Mouse (Mus musculus) midbrain, postnatal 0 days (tissue): ENCODE results near the gene Prr36. TPM values are rescaled to one million over a fixed set of nuclear protein-coding genes. Genes with fewer than 3 reads are reported as not detected.

Source experiments
- ATAC-seq: fragments of 200-750 bp; cut with Nextera tagmentation; 2 replicates; pipeline ENCODE4 v1.8.0; 2017; ENCODE audit warnings: moderate number of reproducible peaks, mild to moderate bottlenecking, moderate TSS enrichment, moderate library complexity; ENCODE audit not compliant: low FRiP score
- DNase-seq: peaks from one replicate; pipeline ENCODE4 v3.0.0-alpha.2; 2015; ENCODE audit warnings: low spot score
- H3K27ac ChIP-seq: fragments of 300-500 bp; sonication (generic); 2 replicates; pipeline ENCODE4 v1.5.1; 2014; ENCODE audit warnings: low read depth, mild to moderate bottlenecking, low read length, mixed read lengths
- H3K27me3 ChIP-seq: fragments of 300-500 bp; sonication (generic); 2 replicates; pipeline ENCODE4 v1.6.1; 2014; ENCODE audit warnings: low read length, control low read depth, mixed read lengths; ENCODE audit not compliant: insufficient read depth
- H3K36me3 ChIP-seq: fragments of 300-500 bp; sonication (generic); 2 replicates; pipeline ENCODE4 v1.6.1; 2014; ENCODE audit warnings: low read length, control low read depth, mixed read lengths; ENCODE audit not compliant: insufficient read depth
- H3K4me1 ChIP-seq: fragments of 300-500 bp; sonication (generic); 2 replicates; pipeline ENCODE4 v1.6.1; 2014; ENCODE audit warnings: mild to moderate bottlenecking, control low read depth, antibody characterized with exemption, low read length, mixed read lengths; ENCODE audit not compliant: insufficient read depth
- H3K4me2 ChIP-seq: fragments of 300-500 bp; sonication (generic); 2 replicates; pipeline ENCODE4 v1.6.1; 2014; ENCODE audit warnings: low read depth, mild to moderate bottlenecking, low read length, mixed read lengths; ENCODE audit not compliant: poor library complexity, severe bottlenecking
- H3K4me3 ChIP-seq: fragments of 300-500 bp; sonication (generic); 2 replicates; pipeline ENCODE4 v1.5.1; 2014; ENCODE audit warnings: low read depth, mild to moderate bottlenecking, low read length, moderate library complexity
- H3K9ac ChIP-seq: fragments of 300-500 bp; sonication (generic); replicated peaks from 2 replicates; pipeline ENCODE4 v1.6.1; 2014; ENCODE audit warnings: mild to moderate bottlenecking, low read length, moderate library complexity, mixed read lengths; ENCODE audit not compliant: poor library complexity, severe bottlenecking
- H3K9me3 ChIP-seq: fragments of 300-500 bp; sonication (generic); 2 replicates; pipeline ENCODE4 v1.6.1; 2016; ENCODE audit warnings: low read length, control low read depth
- CTCF ChIP-seq: IDR thresholded peaks from 2 replicates; pipeline ENCODE4 v1.5.1; 2016; ENCODE audit warnings: antibody characterized with exemption, mild to moderate bottlenecking
- WGBS: fragments of 180-500 bp; shearing (Covaris S2); extraction: QIAGEN DNeasy Blood & Tissue Kit; methylation state at CpG from one replicate; pipeline ENCODE4 v1.1.7; 2014; 5-methylcytosine and 5-hydroxymethylcytosine counted together
- polyA plus RNA-seq: library from polyadenylated mRNA; unstranded; fragments of >200 nt; fragmentation: Nextera tagmentation; extraction: Ambion mirVana; gene quantifications from 2 replicates; pipeline ENCODE4 v1.2.1, GENCODE M21; 2015
- total RNA-seq: library from RNA; depleted of rRNA; stranded (reverse); fragments of >200 nt; gene quantifications from 2 replicates; pipeline ENCODE4 v1.2.3, GENCODE M21; 2014

Prr36 gene
- total and polyA plus RNA-seq, 2 experiments from 2014 or later: 17.9 to 33.1 TPM

DNA sequence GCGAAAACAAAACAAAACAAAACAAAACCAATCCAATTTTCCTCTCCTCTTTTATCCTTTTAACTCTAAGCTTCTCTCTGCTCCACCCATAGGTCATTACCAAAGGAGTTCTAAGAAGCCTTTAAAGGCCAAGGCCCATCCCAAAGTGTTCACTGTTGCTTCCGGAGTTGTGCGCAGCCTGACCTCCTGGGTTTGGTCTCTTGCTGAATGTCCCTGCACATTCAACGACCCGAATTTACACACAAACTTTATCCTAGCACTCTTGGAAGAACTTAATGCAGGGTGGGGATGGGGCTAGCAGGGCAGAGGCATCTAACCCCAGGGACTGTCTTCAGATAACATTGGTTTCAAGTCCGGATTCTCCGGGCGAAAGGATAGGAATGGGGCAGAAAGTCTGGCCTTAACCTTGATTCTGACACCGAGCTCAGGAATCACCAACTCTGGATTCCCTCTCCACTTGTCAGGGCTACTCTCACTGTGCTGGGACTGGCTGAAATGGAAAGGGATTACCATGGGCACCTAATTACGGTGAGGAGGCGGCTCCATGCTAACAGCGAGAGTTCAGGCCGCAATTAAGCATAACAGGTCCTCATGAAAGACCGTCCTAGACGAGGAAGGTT, 20.7 kb upstream of the Prr36 start:
- H3K9ac ChIP-seq: peak overlapping the region; percentile 59
- peak overlapping the region; percentile 67 for H3K4me2 ChIP-seq
- H3K4me3 ChIP-seq: peak overlapping the region; percentile 82
- TF ChIP-seq CTCF: no peak
- no peaks in the 10 kb centered on the region for H3K27me3 ChIP-seq
- ATAC-seq (peak; percentile 35; the same call in 1 of the 2 replicates), DNase-seq (no peak)
- WGBS: 13% methylated on average over 15 of the region's 15 CpGs
- peak overlapping the region; percentile 89 for H3K27ac ChIP-seq
- H3K9me3 ChIP-seq: no peaks in the 10 kb centered on the region
- peaks cover 9% of the 10 kb centered on the region; the same call in 1 of the 2 replicates for H3K36me3 ChIP-seq
- peaks cover 8% of the 10 kb centered on the region for H3K4me1 ChIP-seq

GRCm38 (mm10) chr8:4230612-4231351, 13.5 kb upstream of the Prr36 start:
- H3K9me3 ChIP-seq: no peaks in the 10 kb centered on the region
- 63% methylated on average over 10 of the region's 10 CpGs for WGBS
- TF ChIP-seq CTCF: no peak

GRCm38 (mm10) chr8:4229784-4230183, 12.5 kb upstream of the Prr36 start:
- DNase-seq (no peak), ATAC-seq (no peak)
- no peak for TF ChIP-seq CTCF
- H3K9me3 ChIP-seq: no peaks in the 10 kb centered on the region
- no peak overlapping the region for H3K4me2 ChIP-seq
- H3K4me3 ChIP-seq: no peak overlapping the region
- no peak overlapping the region for H3K9ac ChIP-seq
- no peaks in the 10 kb centered on the region for H3K36me3 ChIP-seq
- H3K27me3 ChIP-seq: peaks cover 7% of the 10 kb centered on the region
- 57% methylated on average over 5 of the region's 5 CpGs for WGBS
- H3K27ac ChIP-seq: no peak overlapping the region
- H3K4me1 ChIP-seq: no peaks in the 10 kb centered on the region

More at GRCm38 (mm10) chr8:4230612-4231351, 13.5 kb upstream of the Prr36 start:
- Histone ChIP-seq H3K9ac (no peak overlapping the region), H3K4me3 (no peak overlapping the region), H3K4me1 (no peaks in the 10 kb centered on the region), H3K4me2 (no peak overlapping the region), H3K36me3 (no peaks in the 10 kb centered on the region), H3K27ac (no peak overlapping the region), H3K27me3 (peaks cover 7% of the 10 kb centered on the region)
- ATAC-seq (no peak), DNase-seq (no peak)

GRCm38 (mm10) chr8:4227919-4228318, 10.7 kb upstream of the Prr36 start:
- ATAC-seq: no peak
- no peak for TF ChIP-seq CTCF

DNA sequence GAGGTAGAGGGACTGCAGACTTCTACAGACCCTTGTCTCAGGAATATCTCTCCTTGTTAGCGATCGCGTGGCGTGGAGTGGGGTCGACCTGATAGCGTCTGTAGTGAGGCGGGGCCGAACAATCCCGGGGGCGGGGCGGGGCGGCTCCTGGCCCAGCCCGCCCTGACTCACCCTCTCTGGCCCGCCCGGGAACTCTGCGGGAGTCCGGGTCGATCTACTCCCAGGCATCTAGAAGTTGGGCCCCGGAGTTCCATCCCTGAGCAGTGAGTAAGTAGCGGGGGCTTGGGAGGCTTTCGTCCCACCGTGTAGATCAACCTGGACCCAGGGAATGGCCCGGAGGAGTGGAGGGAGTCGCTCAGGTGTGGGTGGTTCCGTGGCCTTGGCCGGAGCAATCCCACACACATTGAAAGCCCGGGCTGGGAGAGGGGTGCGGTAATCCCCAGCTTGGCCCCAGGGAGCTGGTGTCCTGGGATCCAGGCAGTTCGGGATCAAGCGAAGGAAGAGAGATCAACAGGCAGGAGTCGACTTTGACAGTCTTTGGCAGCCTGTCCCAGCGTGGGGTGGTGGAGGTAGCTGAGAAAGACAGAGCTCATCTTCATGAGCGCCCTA, 9.6 kb upstream of the Prr36 start, which contains the start of gene Lrrc8e:
TSS of gene Lrrc8e (plus strand) at position 89 of the 609 bp plus-strand sequence.
- TF ChIP-seq CTCF: no peak
- Histone ChIP-seq H3K27ac (no peak within 1 kb of the TSS), H3K27me3 (peaks cover 7% of the 10 kb centered on the region), H3K4me2 (peak within 1 kb of the TSS; percentile 9), H3K9ac (no peak within 1 kb of the TSS), H3K4me3 (no peak within 1 kb of the TSS), H3K4me1 (no peaks in the 10 kb centered on the region), H3K9me3 (no peaks in the 10 kb centered on the region), H3K36me3 (no peaks in the 10 kb centered on the region)
- 5% methylated on average over 30 of the region's 33 CpGs for WGBS
- ATAC-seq (peak; percentile 38; the same call in 1 of the 2 replicates), DNase-seq (no peak)

More at GRCm38 (mm10) chr8:4227919-4228318, 10.7 kb upstream of the Prr36 start:
- 94% methylated on average over 4 of the region's 4 CpGs for WGBS
- DNase-seq: no peak
- Histone ChIP-seq H3K36me3 (no peaks in the 10 kb centered on the region), H3K4me3 (no peak overlapping the region), H3K9ac (no peak overlapping the region), H3K4me1 (no peaks in the 10 kb centered on the region), H3K4me2 (no peak overlapping the region), H3K27me3 (peaks cover 7% of the 10 kb centered on the region), H3K27ac (no peak overlapping the region), H3K9me3 (no peaks in the 10 kb centered on the region)

DNA sequence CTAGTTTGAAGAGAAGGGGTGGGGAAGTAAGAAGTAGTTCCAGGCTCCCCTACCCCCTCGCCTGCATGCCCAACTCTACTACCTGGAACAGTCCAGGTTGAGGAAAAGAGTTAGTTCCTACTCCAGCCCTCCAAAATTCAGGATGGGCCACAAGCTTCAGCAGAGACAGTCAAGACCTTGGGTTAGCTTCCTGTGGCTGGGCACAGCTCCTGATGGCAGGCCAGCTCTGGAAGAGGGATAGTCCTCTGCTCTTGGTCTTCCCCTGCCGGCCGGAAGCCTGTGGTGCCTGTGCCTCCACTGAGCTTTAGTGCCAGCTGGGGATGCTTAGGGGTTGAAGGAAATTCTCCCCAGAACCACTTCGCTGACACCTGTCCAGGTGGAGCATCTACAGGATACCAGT, 9.1 kb upstream of the Prr36 start:
- H3K4me3 ChIP-seq: no peak overlapping the region
- peaks cover 7% of the 10 kb centered on the region for H3K27me3 ChIP-seq
- TF ChIP-seq CTCF: no peak
- no peak for ATAC-seq
- peak overlapping the region; percentile 9; the same call in 1 of the 2 replicates for H3K4me2 ChIP-seq
- no peak overlapping the region for H3K27ac ChIP-seq
- DNase-seq: no peak
- H3K36me3 ChIP-seq: no peaks in the 10 kb centered on the region
- no peaks in the 10 kb centered on the region for H3K9me3 ChIP-seq
- WGBS: 23% methylated on average over 4 of the region's 4 CpGs
- H3K4me1 ChIP-seq: no peaks in the 10 kb centered on the region
- no peak overlapping the region for H3K9ac ChIP-seq
